Mouse (Mus musculus): ENCODE results near the gene Mpo. TPM values are rescaled to one million over a fixed set of nuclear protein-coding genes. Genes with fewer than 3 reads are reported as not detected.

The Mpo gene
- total RNA-seq, 1 experiment from 2014 or later = not detected

DNA sequence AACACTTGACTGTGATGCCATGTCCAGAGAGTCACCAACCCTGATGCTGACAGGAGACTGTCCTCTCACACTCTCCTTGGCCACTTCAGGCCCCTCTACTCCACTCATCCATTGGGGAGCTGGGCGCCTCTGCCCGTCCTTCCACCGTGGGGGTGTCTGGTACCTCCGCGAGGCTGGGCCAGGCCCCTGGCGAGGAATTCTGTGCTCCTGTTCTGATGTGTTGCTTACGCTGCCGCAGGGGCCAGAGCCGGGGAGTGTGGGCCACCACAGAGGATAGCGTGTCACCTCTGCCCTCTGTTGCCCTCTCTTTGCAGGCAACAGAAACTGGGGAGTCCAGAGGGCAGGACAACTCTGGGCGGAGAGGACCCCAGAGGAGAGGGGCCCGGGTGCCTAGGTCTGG lies 14.5 kb upstream of the Mpo start:
- no peak for ATAC-seq (replicated peaks; ENCODE audit: insufficient number of reproducible peaks, low FRiP score, low TSS enrichment, poor library complexity, severe bottlenecking)

DNA sequence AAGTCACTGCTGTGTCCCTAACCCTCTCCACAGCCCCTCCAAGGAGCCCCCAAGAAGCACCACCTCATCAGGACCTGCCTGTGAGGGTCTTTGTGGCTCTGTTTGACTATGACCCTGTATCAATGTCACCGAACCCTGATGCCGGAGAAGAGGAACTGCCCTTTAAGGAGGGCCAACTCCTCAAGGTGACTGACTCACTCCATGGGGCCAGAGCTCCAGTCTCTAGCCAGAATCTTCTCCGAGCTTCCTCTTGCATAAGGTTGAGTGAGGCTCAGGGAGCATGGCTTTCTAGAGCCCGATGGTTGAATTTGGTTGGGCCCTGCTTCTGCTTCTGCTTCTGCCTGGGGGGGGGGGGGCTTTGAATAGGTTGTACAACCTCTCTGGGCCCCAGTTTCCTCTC lies 14.0 kb upstream of the Mpo start:
- ATAC-seq (replicated peaks; ENCODE audit: insufficient number of reproducible peaks, low FRiP score, low TSS enrichment, poor library complexity, severe bottlenecking) = no peak

DNA sequence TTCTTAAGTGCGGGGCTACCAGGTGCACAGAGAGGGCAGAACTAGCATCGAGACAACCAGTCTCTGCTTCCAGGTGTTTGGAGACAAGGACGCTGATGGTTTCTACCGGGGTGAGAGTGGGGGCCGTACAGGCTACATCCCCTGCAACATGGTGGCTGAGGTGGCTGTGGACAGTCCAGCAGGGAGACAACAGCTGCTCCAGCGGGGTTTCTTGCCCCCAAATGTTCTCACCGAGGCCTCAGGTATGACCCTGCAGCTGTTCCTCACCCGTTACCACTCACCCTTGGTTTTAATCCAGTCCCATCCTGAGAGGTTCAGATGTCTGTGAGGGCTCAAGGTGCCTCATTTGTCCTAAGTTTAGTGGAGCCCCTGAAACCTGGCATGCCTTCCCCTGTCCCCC lies 13.3 kb upstream of the Mpo start:
- no peak for ATAC-seq (replicated peaks; ENCODE audit: insufficient number of reproducible peaks, low FRiP score, low TSS enrichment, poor library complexity, severe bottlenecking)

DNA sequence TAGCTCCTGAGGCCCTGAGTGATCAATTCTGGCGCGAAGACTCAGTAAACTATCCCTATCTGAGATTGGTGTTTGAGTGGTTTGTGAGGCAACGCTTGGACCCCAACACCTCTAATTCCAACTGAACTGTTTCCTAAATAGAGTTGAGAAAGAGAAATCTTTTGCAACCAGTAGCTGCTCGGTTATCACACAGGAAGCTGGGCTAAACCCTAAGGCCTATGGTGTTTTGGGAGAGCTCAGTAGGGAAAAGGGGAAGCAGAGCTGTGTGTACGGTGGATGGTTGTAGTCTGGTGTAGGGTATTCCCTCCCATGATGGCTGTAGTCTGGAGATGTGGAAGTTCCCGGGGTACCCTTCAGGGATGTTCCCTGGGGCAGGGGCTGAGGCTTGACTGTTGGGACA lies 3.3 kb upstream of the Mpo start:
- ATAC-seq (replicated peaks; ENCODE audit: insufficient number of reproducible peaks, low FRiP score, low TSS enrichment, poor library complexity, severe bottlenecking) = 0 out of 2 replicates have a peak, but pooled peaks have one; percentile 37

DNA sequence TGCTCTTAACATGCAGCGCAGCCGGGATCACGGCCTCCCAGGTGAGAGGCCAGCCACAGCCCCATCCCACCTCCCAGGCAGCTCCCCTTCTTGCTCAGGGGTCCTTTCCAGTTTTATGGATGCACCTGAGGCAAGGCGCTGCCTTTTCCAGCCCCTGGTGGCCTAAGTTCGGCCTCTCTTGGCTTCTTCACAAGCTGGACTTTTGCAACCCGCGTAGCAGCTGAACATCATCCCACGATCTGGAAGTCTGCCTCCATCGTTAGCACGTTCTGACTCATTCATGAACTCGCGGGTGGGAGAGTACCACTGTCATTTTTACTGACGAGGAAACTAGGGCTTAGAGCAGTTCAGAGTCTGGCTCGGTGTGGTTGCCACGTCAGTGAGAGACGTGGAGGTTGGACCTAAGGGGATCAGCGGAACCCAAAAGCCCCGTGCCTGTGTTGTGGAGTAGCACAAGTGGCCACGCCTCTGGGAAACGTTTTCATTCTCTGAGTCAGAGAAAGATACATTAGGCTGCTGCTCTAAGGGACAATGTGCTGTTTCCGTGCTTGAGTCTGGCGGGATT lies 8.4 kb downstream of the Mpo start:
- ATAC-seq (replicated peaks; ENCODE audit: insufficient number of reproducible peaks, low FRiP score, low TSS enrichment, poor library complexity, severe bottlenecking) = no peak

DNA sequence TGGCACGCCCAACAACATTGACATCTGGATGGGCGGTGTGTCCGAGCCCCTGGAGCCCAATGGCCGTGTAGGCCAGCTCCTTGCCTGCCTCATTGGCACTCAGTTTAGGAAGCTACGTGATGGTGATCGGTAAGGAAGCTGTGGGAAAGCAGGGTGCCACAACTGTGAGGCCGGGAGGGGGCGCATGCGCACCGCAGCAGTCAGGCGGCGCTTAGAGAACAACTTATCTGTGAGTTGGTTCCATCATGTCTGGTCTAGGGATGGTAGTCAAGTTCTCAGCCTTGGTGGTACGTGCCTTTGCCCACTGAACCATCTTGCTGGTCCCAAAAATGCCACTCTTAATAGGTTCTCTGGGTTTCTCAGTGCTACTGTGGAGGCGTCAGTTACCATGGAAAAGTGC lies 9.2 kb downstream of the Mpo start:
- ATAC-seq (replicated peaks; ENCODE audit: insufficient number of reproducible peaks, low FRiP score, low TSS enrichment, poor library complexity, severe bottlenecking) = no peak

DNA sequence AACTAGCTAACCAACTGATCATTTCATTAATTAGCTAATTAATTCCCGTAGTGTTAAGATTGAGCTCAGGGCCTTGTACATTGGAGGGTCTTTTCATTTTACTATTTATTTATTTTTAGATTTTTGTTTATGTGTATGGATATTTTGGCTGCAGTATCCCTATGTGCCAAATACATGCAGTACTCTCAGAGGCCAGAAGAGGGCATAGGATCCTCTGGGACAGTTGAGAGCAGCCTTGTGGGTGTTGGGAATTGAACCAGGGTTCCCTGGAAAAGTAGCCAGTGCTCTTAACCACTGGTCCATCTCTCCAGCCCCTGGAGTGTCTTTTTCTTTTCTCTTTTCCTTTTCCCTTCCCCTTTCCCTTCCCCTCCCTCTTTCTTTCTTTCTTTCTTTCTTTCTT lies 12.1 kb downstream of the Mpo start:
- 0 out of 2 replicates have a peak, but pooled peaks have one; percentile 51 for ATAC-seq (replicated peaks; ENCODE audit: insufficient number of reproducible peaks, low FRiP score, low TSS enrichment, poor library complexity, severe bottlenecking)

DNA sequence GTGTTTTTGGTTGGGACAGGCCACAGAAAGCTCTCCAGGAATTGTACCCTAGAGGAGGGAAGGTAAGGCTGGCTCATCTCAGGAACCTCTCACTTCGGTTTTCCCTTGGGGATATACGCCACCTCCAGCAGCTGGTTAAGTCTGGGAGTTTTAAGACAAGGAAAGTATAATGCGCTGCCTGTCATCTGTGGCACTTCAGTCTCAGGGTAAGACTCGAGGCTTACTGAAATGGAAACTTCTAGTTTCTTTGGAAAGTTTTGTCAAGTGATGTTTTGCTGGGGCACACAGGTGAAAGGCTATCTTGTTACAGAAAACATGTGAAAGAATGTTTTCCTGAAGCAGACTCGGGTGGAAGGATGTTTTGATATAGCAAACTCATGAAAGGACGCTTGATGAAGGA lies 14.1 kb downstream of the Mpo start:
- ATAC-seq (replicated peaks; ENCODE audit: insufficient number of reproducible peaks, low FRiP score, low TSS enrichment, poor library complexity, severe bottlenecking) = no peak

DNA sequence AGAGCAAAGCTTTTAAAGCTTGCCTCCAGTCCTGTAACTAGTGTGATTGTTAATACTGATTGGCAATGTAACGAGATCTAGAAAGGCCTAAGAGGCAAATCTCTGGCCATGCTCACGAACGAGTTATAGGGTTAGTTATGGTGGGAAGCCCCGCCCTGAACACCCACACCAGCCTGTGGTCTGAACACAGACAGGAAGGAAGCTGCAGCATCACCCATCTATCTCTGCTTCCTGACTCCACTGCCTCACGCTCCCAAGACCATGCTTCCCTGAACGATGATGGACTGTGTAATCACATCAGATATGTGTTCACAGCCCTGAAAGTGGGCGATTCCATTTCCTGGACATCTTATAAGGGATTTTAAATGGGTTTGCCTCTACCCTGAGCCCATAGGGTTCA lies 14.9 kb downstream of the Mpo start:
- no peak; the same call in 1 of the 2 replicates for ATAC-seq (replicated peaks; ENCODE audit: insufficient number of reproducible peaks, low FRiP score, low TSS enrichment, poor library complexity, severe bottlenecking)

DNA sequence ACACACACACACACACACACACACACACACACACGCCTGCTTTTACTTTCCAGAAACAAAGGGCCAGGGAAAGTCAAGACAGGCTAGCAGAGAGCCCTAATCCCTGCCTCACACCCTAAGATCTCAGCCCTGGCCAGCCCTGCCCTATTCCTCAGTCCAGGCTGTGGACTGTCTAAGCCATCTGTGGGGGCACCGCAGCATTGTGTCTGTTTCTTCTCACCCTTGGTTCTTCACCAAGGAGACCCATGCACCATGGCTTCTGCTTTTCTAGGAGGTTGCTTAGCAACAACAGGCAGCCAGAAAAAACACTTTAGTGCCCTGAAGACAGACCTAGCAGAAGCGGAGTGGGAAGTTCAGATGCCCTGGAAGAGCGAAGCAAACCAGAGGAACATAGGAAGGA lies 18.0 kb downstream of the Mpo start:
- ATAC-seq (replicated peaks; ENCODE audit: insufficient number of reproducible peaks, low FRiP score, low TSS enrichment, poor library complexity, severe bottlenecking) = peak; percentile 45; the same call in 1 of the 2 replicates

DNA sequence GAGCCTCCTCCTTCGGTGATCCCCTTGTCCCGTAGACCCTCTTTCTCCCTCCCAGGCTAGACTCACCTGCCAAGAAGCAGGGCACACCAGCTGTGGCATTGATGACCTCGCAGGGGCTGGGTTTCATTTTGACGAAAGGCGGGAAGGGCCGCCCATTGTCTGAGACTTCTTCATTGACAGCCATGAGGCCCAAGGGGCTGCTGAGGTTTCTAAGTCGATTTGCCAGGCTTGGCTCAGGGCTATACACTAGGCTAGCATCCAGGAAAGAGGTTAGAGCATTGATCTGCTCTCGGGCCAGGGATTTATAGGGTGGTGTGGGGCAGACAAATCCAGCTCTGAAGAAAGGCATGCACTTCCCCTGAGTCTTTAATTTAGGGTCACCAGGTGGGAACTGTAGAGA lies 21.4 kb downstream of the Mpo start:
- ATAC-seq (replicated peaks; ENCODE audit: insufficient number of reproducible peaks, low FRiP score, low TSS enrichment, poor library complexity, severe bottlenecking) = no peak

DNA sequence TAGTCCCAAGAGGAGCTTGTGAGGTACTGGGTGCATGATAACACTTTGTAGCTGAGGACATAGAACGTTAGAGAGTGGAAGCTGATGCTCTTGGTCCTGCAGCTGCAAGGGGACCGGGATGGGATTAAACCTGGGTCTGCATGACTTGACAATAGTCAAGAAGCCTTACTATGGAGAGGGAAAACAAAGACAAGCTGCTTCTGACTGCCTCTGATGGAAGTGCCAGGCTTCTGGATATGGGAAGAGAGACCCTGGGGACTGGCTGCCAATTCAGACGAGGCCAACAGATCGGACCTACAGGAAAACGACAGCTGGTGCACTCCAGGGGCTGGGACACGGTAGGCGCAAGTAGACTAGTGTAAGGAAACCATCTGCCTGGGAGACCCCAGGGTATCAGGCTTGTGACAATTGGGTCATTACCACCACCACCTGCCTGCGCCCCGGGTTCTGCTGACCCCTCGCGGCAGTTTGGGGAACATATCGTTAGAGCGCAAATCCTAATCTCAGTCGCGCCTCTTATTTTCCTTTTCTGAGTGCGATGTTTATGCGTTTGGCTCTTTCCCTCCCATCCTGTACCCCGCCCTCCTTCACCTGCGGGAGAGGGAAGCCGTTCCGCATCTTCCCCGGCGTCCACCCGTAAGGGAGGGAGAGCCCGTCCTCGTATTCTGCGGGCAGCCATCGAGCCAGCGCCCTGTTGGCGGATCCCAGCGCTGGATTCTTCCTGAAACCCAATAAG lies 23.5 kb downstream of the Mpo start:
- ATAC-seq (replicated peaks; ENCODE audit: insufficient number of reproducible peaks, low FRiP score, low TSS enrichment, poor library complexity, severe bottlenecking) = peak; percentile 68

DNA sequence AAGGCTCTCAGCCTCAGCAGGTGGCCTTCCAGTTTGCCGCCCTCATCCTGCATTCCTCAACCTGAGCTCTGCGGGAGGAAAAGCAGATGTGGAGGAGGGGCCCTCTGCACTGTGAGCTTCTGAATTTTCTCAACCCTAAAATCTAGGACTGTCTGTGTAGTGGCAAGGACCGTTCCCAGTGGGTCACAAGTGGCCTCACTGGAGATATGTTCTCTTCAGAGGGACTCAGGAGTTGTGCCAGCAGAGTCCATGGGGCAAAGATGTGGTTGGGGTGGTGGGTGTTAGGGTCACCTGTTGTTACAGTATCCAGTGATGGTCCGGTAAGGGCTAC lies 24.0 kb downstream of the Mpo start:
- no peak for ATAC-seq (replicated peaks; ENCODE audit: insufficient number of reproducible peaks, low FRiP score, low TSS enrichment, poor library complexity, severe bottlenecking)

DNA sequence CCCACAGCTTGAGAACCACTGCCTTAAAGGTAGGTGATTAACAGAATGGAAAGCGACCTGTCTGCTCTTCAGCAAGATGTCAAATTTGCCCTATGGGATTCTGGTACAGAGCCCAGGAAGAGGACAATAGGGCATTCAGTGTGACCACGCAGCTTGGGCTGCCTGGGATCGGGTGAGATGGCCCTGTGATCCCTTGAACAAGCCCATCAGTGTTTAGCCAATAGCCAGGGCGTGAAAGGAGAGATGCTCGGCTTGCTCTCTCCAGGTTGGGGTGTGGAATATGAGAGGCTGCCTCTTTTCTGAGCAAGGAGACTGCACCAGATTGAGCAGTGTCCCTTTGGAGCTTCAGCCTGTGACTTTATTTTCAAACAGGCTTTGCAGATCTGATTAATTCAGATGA lies 28.1 kb downstream of the Mpo start:
- ATAC-seq (replicated peaks; ENCODE audit: insufficient number of reproducible peaks, low FRiP score, low TSS enrichment, poor library complexity, severe bottlenecking) = no peak

DNA sequence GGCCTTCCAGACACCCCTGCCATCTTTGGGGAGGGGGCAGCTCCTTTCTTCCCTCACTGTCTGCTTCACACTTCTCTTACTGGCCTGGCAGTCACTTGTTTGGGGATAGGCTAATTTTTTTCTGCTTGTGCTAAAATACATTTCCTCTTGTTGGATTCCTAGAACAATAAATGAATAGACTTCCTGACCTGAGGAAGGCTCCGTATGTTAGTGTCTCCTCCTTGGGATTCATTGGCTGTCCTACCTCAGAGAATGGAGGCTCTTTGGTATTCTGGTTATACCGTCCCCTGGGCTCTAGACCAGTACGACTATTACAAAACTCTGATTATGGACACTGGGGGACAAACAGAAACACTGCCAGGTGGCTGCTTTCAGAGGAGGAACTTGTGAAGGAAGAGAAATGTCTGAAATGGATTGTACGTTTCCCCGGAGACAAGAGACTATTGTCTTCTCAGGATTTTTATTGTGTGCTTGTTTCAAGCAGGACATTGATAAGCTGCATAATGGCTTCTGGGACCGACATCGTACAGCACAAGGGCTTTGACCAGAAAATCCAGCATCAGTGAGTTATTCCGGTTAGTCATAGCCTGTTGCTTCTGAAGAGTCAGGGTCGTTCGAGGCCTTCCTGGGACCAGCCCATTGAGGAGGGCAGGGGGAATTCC lies 35.0 kb downstream of the Mpo start, which contains the start of gene Lpo:
Lpo (minus strand) TSS at position 51 of the 662 bp plus-strand sequence.
- no peak for ATAC-seq (replicated peaks; ENCODE audit: insufficient number of reproducible peaks, low FRiP score, low TSS enrichment, poor library complexity, severe bottlenecking)

DNA sequence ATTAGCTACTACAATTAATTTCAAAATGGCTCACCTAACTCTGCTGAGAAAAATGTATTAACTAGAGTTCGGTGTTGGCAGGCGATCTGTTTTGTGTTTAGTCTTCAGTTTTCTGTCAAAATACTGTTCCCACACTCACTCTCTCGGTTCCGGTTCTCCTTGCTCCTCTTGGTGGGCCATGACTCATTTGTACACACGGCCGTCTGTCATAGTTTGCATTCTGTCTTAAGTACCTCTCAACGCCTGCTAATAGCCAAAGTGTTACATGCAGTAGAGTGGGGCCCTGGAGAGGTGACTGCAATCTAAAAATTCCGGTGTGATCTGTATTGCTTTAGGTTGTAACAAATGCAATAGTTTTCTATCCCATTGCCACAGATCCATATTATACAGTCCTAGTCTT lies 47.3 kb downstream of the Mpo start:
- no peak for ATAC-seq (replicated peaks; ENCODE audit: insufficient number of reproducible peaks, low FRiP score, low TSS enrichment, poor library complexity, severe bottlenecking)

DNA sequence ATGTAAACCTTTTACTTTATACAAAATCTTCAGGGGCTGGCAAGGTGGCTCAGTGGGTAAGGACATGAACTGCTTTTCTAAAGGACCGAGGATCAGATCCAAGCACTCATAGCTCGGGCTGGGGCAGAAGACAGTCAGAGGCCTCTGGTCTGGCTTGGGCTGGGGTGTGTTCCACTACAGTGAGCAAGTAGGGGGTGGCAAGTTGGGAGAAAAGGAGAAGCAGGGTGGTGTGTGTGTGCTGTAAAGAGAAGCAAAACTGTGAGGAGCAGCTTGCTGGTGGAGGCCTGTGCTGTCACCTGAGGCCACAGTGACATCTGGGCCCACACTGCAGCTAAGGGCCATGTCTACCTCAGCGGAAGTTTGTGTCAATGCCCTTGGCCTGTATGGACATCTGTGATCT lies 48.1 kb downstream of the Mpo start:
- no peak for ATAC-seq (replicated peaks; ENCODE audit: insufficient number of reproducible peaks, low FRiP score, low TSS enrichment, poor library complexity, severe bottlenecking)

DNA sequence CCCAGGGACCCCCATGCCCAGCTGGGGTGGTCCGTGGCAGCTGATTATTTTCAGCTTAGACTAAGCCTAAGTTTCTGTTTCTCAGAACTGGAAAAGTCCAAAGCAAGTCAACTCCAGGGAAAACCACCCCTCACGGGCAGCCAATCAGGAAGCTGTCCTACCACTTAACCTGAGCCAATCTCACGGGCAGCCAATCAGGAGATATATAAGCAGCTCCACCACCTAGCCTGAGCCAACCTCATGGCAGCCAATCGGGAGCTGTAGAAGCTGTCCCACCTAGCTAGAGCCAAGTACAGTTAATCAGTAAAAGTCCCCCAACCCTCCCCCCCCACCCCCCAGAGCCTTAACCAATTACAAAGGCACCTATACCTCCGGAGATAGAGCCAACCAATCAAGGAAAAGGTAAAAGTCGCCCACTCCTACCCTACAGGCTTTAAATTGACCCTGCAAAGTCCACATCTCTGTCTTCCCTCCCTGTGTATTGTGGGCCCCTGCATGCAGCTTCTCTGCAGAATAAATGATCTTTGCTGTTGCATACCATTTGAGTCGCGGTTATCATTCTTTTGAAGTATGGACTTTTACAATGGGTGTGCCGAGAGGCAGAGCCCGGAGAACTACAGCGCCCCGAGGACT lies 53.7 kb downstream of the Mpo start:
- ATAC-seq (replicated peaks; ENCODE audit: insufficient number of reproducible peaks, low FRiP score, low TSS enrichment, poor library complexity, severe bottlenecking) = no peak

DNA sequence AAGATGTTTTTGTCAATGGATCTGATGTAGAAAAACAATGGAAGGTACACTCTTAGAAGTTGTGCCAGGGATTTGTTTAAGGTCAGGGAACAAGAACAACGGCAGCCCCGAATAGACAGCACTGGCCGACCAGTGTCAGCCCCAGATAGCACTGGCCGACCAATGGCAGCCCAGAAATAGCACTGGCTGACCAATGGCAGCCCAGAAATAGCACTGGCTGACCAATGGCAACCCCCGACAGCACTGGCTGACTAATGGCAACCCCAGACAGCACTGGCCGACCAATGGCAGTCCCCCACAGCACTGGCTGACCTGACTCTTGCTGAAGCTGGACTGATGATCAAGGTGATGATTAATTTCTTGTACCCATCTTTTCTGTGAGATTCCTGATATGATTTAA lies 54.5 kb downstream of the Mpo start:
- ATAC-seq (replicated peaks; ENCODE audit: insufficient number of reproducible peaks, low FRiP score, low TSS enrichment, poor library complexity, severe bottlenecking) = no peak

Measured in monocyte, adult 5-6 weeks (primary cell).